Mouse (Mus musculus): ENCODE results near the gene Pgf. TPM values are rescaled to one million over a fixed set of nuclear protein-coding genes. Genes with fewer than 3 reads are reported as not detected.

Gene Pgf
- total and polyA plus RNA-seq, 3 experiments, result 0.46 TPM; not detected in 2

DNA sequence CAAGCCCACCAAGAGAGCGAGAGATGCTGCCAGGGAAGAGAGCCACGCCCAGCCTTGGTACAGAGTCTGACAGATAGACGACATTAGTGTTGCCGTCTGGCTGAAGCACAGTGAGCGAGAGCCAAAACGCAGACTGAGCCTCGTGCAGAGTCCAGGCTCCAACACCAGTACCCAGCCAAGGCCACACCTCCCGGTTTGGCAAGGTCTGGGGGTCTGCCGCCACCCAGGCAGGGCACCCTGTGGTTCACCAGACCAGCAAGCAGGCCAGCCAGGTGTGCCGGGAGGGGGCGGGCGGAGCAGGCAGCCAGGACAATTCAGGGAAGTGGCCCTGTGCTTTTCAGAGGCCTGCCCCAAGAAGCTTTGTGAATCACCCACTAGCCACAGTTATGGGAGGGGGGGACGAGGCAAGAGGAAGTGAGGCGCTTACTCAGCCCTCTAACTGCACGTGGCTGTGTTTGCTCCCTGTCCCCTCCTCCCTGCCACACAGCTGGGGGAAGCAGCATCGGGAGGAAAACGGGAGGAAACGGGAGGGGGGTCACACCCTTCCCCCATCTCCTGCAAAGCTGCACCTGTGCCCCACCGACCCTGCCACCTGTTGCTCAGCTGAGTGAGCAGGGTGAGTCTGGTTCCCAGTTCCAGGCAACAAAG is 15.0 kb upstream of the Pgf start:
- Histone ChIP-seq H3K9me3 (replicated peaks; ENCODE audit: insufficient read depth, low read length) (no peaks in the 10 kb centered on the region), H3K27me3 (ENCODE audit: control insufficient read depth in 1 of 2, insufficient read depth in 2 of 2, low read length in 2 of 2) (peaks cover 2% of the 10 kb centered on the region in 2 experiments; a peak in 1 of 4 replicates), H3K9ac (ENCODE audit: control insufficient read depth, low read depth, low read length, poor library complexity, severe bottlenecking) (peak overlapping the region; percentile 43), H3K4me1 (ENCODE audit: control insufficient read depth in 1 of 2, insufficient read depth in 2 of 2, low read length in 2 of 2) (peaks cover 0 to 8% of the 10 kb centered on the region in 2 experiments; a peak in 3 of 4 replicates), H3K79me2 (ENCODE audit: control insufficient read depth, insufficient read depth, low read length, poor library complexity) (no peaks in the 10 kb centered on the region), H3K4me3 (ENCODE audit: control insufficient read depth in 1 of 2, insufficient read depth in 1 of 2, low read depth in 2 of 2, low read length in 2 of 2) (no peak overlapping the region), H3K27ac (ENCODE audit: control insufficient read depth, low read depth, low read length) (no peak overlapping the region), H3K36me3 (ENCODE audit: control insufficient read depth in 1 of 2, insufficient read depth in 2 of 2, low read length in 2 of 2) (no peaks in the 10 kb centered on the region; a peak in 1 of 4 replicates)
- DNase-seq (ENCODE audit: low read depth, low spot score), result peak; percentile 68
- TF ChIP-seq MYC (IDR thresholded peaks at IDR 0.05; ENCODE audit: low read depth, low read length) (peak; percentile 62; the same call in 1 of the 2 replicates), NRF1 (IDR thresholded peaks at IDR 0.05; ENCODE audit: insufficient read depth, low read depth, low read length, poor library complexity, severe bottlenecking) (no peak), MXI1 (IDR thresholded peaks at IDR 0.05; ENCODE audit: low read depth, low read length) (peak; percentile 71; the same call in 1 of the 2 replicates), MAX (IDR thresholded peaks at IDR 0.05; ENCODE audit: low read length) (peak; percentile 70), BHLHE40 (IDR thresholded peaks at IDR 0.05; ENCODE audit: borderline replicate concordance, low read depth, low read length) (peak; percentile 54; the same call in 1 of the 2 replicates)

DNA sequence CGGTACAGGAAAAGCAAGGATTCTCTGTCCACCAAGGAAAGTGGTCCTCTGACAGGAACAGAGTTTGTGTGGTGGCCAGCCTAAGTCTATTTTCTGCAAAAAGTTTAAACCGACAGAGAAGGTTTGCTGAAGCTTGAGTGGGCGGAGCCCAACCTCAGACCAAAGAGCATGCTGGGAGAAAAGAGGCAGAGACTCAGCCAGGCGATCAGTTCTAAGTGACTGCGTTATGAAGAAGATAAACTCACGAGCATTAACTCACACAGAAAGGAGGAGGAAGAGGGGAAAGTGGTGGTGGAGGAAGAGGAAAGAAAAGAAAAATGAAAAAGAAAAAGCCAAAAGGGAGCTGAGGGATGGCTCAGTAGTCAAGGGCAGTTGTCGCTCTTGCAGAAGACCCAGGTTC is 12.7 kb upstream of the Pgf start:
- Histone ChIP-seq H3K9ac (ENCODE audit: control insufficient read depth, low read depth, low read length, poor library complexity, severe bottlenecking) (peak overlapping the region; percentile 35; the same call in 1 of the 2 replicates), H3K36me3 (ENCODE audit: control insufficient read depth in 1 of 2, insufficient read depth in 2 of 2, low read length in 2 of 2) (no peaks in the 10 kb centered on the region; a peak in 1 of 4 replicates), H3K4me3 (ENCODE audit: control insufficient read depth in 1 of 2, insufficient read depth in 1 of 2, low read depth in 2 of 2, low read length in 2 of 2) (peak overlapping the region; percentile 15 to 37; a peak in 3 of 4 replicates), H3K27ac (ENCODE audit: control insufficient read depth, low read depth, low read length) (no peak overlapping the region), H3K79me2 (ENCODE audit: control insufficient read depth, insufficient read depth, low read length, poor library complexity) (no peaks in the 10 kb centered on the region), H3K27me3 (ENCODE audit: control insufficient read depth in 1 of 2, insufficient read depth in 2 of 2, low read length in 2 of 2) (no peaks in the 10 kb centered on the region), H3K4me1 (ENCODE audit: control insufficient read depth in 1 of 2, insufficient read depth in 2 of 2, low read length in 2 of 2) (peaks cover 0 to 8% of the 10 kb centered on the region in 2 experiments; a peak in 3 of 4 replicates), H3K9me3 (replicated peaks; ENCODE audit: insufficient read depth, low read length) (no peaks in the 10 kb centered on the region)
- TF ChIP-seq POLR2A (IDR thresholded peaks at IDR 0.05; ENCODE audit: control insufficient read depth in 1 of 2, insufficient read depth in 1 of 2, low read depth in 1 of 2, low read length in 2 of 2, poor library complexity in 1 of 2) (peak in 1 of 2 experiments; percentile 59; a peak in 2 of 4 replicates), MAZ (IDR thresholded peaks at IDR 0.05; ENCODE audit: low read depth, low read length) (no peak)
- peak; percentile 69 for DNase-seq (ENCODE audit: low read depth, low spot score)

DNA sequence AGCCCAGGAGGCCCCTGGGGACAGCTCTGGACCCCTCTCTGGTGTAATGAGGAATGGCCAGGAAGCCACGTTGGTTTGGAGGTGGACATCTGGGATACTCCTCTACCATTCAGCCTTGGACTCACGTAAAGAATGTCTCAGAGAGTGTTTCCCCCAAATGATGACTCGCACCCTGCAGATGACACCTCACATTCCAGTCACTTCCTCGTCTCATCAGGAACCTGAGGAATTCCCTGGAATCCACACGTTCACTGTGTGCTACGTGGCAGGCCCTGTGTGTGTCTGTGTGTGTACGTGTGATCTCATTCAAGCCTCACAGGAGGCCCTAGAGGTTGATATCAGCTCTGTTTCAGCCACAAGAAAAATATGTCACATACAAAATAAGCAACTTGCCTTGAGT is 8.8 kb upstream of the Pgf start:
- no peaks in the 10 kb centered on the region; a peak in 1 of 4 replicates for H3K36me3 ChIP-seq (ENCODE audit: control insufficient read depth in 1 of 2, insufficient read depth in 2 of 2, low read length in 2 of 2)
- no peak overlapping the region for H3K27ac ChIP-seq (ENCODE audit: control insufficient read depth, low read depth, low read length)
- no peaks in the 10 kb centered on the region; a peak in 1 of 4 replicates for H3K27me3 ChIP-seq (ENCODE audit: control insufficient read depth in 1 of 2, insufficient read depth in 2 of 2, low read length in 2 of 2)
- H3K4me3 ChIP-seq (ENCODE audit: control insufficient read depth in 1 of 2, insufficient read depth in 1 of 2, low read depth in 2 of 2, low read length in 2 of 2), result no peak overlapping the region
- H3K9ac ChIP-seq (ENCODE audit: control insufficient read depth, low read depth, low read length, poor library complexity, severe bottlenecking), result no peak overlapping the region
- no peaks in the 10 kb centered on the region for H3K9me3 ChIP-seq (replicated peaks; ENCODE audit: insufficient read depth, low read length)
- H3K79me2 ChIP-seq (ENCODE audit: control insufficient read depth, insufficient read depth, low read length, poor library complexity), result no peaks in the 10 kb centered on the region
- DNase-seq (ENCODE audit: low read depth, low spot score), result no peak
- TF ChIP-seq CHD2 (IDR thresholded peaks at IDR 0.05; ENCODE audit: low read length), result no peak
- TF ChIP-seq RAD21 (IDR thresholded peaks at IDR 0.05; ENCODE audit: low read depth, low read length), result no peak
- peaks cover 0 to 7% of the 10 kb centered on the region in 2 experiments; a peak in 1 of 4 replicates for H3K4me1 ChIP-seq (ENCODE audit: control insufficient read depth in 1 of 2, insufficient read depth in 2 of 2, low read length in 2 of 2)
